In genomic region chr7:30586455-30587020, GRCm38 (mm10) we compare ENCODE assay signal across 9 mouse cellular contexts. TPM values are rescaled to one million over a fixed set of nuclear protein-coding genes. Genes with fewer than 3 reads are reported as not detected.
DNase-seq lines count a peak whose midpoint lies in the region; ATAC-seq and TF ChIP-seq lines count a peak whose summit lies in the region.
"Had no signal": no experiment of that assay in that cellular context is flagged by ENCODE, and none has a peak within 500 bp of the region (broad histone marks: within the 10 kb centered on the region; RNA-seq: fewer than 3 reads in every experiment).

No protein-coding gene starts in this region.

- no peaks in the 10 kb centered on the region for H3K9me3 ChIP-seq in kidney, postnatal 0 days (replicated peaks; ENCODE audit: low read length)
- no peaks in the 10 kb centered on the region for H3K9me3 ChIP-seq in forebrain, embryonic 13.5 days (replicated peaks)
- H3K9me3 ChIP-seq in limb, embryonic 10.5 days (replicated peaks) = no peaks in the 10 kb centered on the region
- H3K9me3 ChIP-seq in neural tube, embryonic 13.5 days = no peaks in the 10 kb centered on the region

- H3K4me1 ChIP-seq in kidney, postnatal 0 days (replicated peaks; ENCODE audit: insufficient read depth, low read length) = peaks cover 12% of the 10 kb centered on the region
- peaks cover 23% of the 10 kb centered on the region for H3K4me1 ChIP-seq in forebrain, embryonic 13.5 days
- peaks cover 26% of the 10 kb centered on the region for H3K4me1 ChIP-seq in limb, embryonic 10.5 days
- peaks cover 24% of the 10 kb centered on the region for H3K4me1 ChIP-seq in neural tube, embryonic 13.5 days (replicated peaks)

- no peak for TF ChIP-seq CTCF in kidney, postnatal 0 days (IDR thresholded peaks at IDR 0.05; ENCODE audit: low read depth)

- H3K27ac ChIP-seq in kidney, postnatal 0 days = no peak overlapping the region
- no peak overlapping the region for H3K27ac ChIP-seq in forebrain, embryonic 13.5 days
- H3K27ac ChIP-seq in limb, embryonic 10.5 days = no peak overlapping the region
- H3K27ac ChIP-seq in neural tube, embryonic 13.5 days (replicated peaks) = no peak overlapping the region

- DNase-seq in kidney, postnatal 0 days (ENCODE audit: low spot score) = no peak
- no peak for DNase-seq in kidney, adult 18-20 months
- no peak for DNase-seq in limb, embryonic 10.5 days (ENCODE audit: low spot score)
- no peak for DNase-seq in spleen, postnatal 14 days (ENCODE audit: low spot score in 2 of 2)
- DNase-seq in lung, postnatal 10 days = no peak
- DNase-seq: kidney, adult 11 months; thymus, postnatal 4 days had no signal

- no peak for ATAC-seq in kidney, postnatal 0 days (replicated peaks; ENCODE audit: low FRiP score, low read depth)
- no peak for ATAC-seq in forebrain, embryonic 13.5 days
- no peak for ATAC-seq in neural tube, embryonic 13.5 days (ENCODE audit: low read depth)

- H3K4me2 ChIP-seq in kidney, postnatal 0 days (ENCODE audit: low read length) = peak overlapping the region; percentile 91; the same call in 1 of the 2 replicates
- H3K4me2 ChIP-seq in forebrain, embryonic 13.5 days = peak overlapping the region; percentile 97
- peak overlapping the region; percentile 98 for H3K4me2 ChIP-seq in neural tube, embryonic 13.5 days

- H3K27me3 ChIP-seq in kidney, postnatal 0 days (ENCODE audit: insufficient read depth, low read length) = no peaks in the 10 kb centered on the region
- no peaks in the 10 kb centered on the region for H3K27me3 ChIP-seq in forebrain, embryonic 13.5 days
- H3K27me3 ChIP-seq in limb, embryonic 10.5 days (ENCODE audit: low read depth, poor library complexity, severe bottlenecking) = no peaks in the 10 kb centered on the region
- H3K27me3 ChIP-seq in neural tube, embryonic 13.5 days = no peaks in the 10 kb centered on the region

- H3K4me3 ChIP-seq in kidney, postnatal 0 days (replicated peaks; ENCODE audit: low read depth, low read length) = no peak overlapping the region
- H3K4me3 ChIP-seq in forebrain, embryonic 13.5 days = peak overlapping the region; percentile 97; the same call in 1 of the 2 replicates
- H3K4me3 ChIP-seq in limb, embryonic 10.5 days = peak overlapping the region; percentile 100
- H3K4me3 ChIP-seq in neural tube, embryonic 13.5 days = peak overlapping the region; percentile 99; the same call in 1 of the 2 replicates

- H3K9ac ChIP-seq in kidney, postnatal 0 days (ENCODE audit: low read depth, low read length) = no peak overlapping the region
- peak overlapping the region; percentile 99 for H3K9ac ChIP-seq in forebrain, embryonic 13.5 days
- peak overlapping the region; percentile 99 for H3K9ac ChIP-seq in neural tube, embryonic 13.5 days

- 86% methylated on average over 28 of the region's 28 CpGs for WGBS in kidney, postnatal 0 days
- 88% methylated on average over 28 of the region's 28 CpGs for WGBS in forebrain, embryonic 13.5 days
- 94% methylated on average over 28 of the region's 28 CpGs for WGBS in limb, embryonic 10.5 days
- 91% methylated on average over 28 of the region's 28 CpGs for WGBS in neural tube, embryonic 13.5 days

- H3K36me3 ChIP-seq in kidney, postnatal 0 days (ENCODE audit: insufficient read depth, low read length) = peaks cover 48% of the 10 kb centered on the region
- H3K36me3 ChIP-seq in forebrain, embryonic 13.5 days (ENCODE audit: poor library complexity, severe bottlenecking) = peaks cover 53% of the 10 kb centered on the region
- H3K36me3 ChIP-seq in limb, embryonic 10.5 days = peaks cover 57% of the 10 kb centered on the region
- peaks cover 52% of the 10 kb centered on the region for H3K36me3 ChIP-seq in neural tube, embryonic 13.5 days

RNA-seq across cellular contexts. Expression of gene Kmt2b, which starts 2.0 kb away (rescaled TPM):
- 4.9 and 5.9 TPM in 2 replicates for polyA plus RNA-seq in kidney, postnatal 0 days (2015; fragmentation: Nextera tagmentation; extraction: Ambion mirVana)
- 11.6 and 14.1 TPM in 2 replicates for polyA plus RNA-seq in forebrain, embryonic 13.5 days (2015; fragmentation: Nextera tagmentation; extraction: Ambion mirVana)
- polyA plus RNA-seq in limb, embryonic 10.5 days (2016; fragmentation: Nextera tagmentation; extraction: Ambion mirVana) = 10.2 and 10.6 TPM in 2 replicates
- polyA plus RNA-seq in neural tube, embryonic 13.5 days (2015; fragmentation: Nextera tagmentation; extraction: Ambion mirVana) = 9.0 and 9.9 TPM in 2 replicates

RNA-seq across cellular contexts. Expression of gene Zbtb32, which starts 12.2 kb away (rescaled TPM):
- 0.92 and 1.6 TPM in 2 replicates for polyA plus RNA-seq in kidney, postnatal 0 days (2015; fragmentation: Nextera tagmentation; extraction: Ambion mirVana)
- 0.34 and 0.43 TPM in 2 replicates for polyA plus RNA-seq in forebrain, embryonic 13.5 days (2015; fragmentation: Nextera tagmentation; extraction: Ambion mirVana)
- polyA plus RNA-seq in limb, embryonic 10.5 days (2016; fragmentation: Nextera tagmentation; extraction: Ambion mirVana) = 0.15 and 0.45 TPM in 2 replicates
- 0.36 and 0.50 TPM in 2 replicates for polyA plus RNA-seq in neural tube, embryonic 13.5 days (2015; fragmentation: Nextera tagmentation; extraction: Ambion mirVana)

RNA-seq across cellular contexts. Expression of gene Igflr1, which starts 21.3 kb away (rescaled TPM):
- 2.4 and 2.5 TPM in 2 replicates for polyA plus RNA-seq in kidney, postnatal 0 days (2015; fragmentation: Nextera tagmentation; extraction: Ambion mirVana)
- 7.4 and 8.2 TPM in 2 replicates for polyA plus RNA-seq in forebrain, embryonic 13.5 days (2015; fragmentation: Nextera tagmentation; extraction: Ambion mirVana)
- polyA plus RNA-seq in limb, embryonic 10.5 days (2016; fragmentation: Nextera tagmentation; extraction: Ambion mirVana) = 5.7 and 6.5 TPM in 2 replicates
- polyA plus RNA-seq in neural tube, embryonic 13.5 days (2015; fragmentation: Nextera tagmentation; extraction: Ambion mirVana) = 4.8 and 6.0 TPM in 2 replicates

RNA-seq across cellular contexts. Expression of gene Psenen, which starts 23.1 kb away (rescaled TPM):
- 190 TPM in 2 replicates for polyA plus RNA-seq in kidney, postnatal 0 days (2015; fragmentation: Nextera tagmentation; extraction: Ambion mirVana)
- polyA plus RNA-seq in forebrain, embryonic 13.5 days (2015; fragmentation: Nextera tagmentation; extraction: Ambion mirVana) = 128 and 141 TPM in 2 replicates
- 120 and 121 TPM in 2 replicates for polyA plus RNA-seq in limb, embryonic 10.5 days (2016; fragmentation: Nextera tagmentation; extraction: Ambion mirVana)
- polyA plus RNA-seq in neural tube, embryonic 13.5 days (2015; fragmentation: Nextera tagmentation; extraction: Ambion mirVana) = 126 and 147 TPM in 2 replicates

RNA-seq across cellular contexts. Expression of gene Gm49396, which starts 23.4 kb away (rescaled TPM):
- 5.0 and 7.7 TPM in 2 replicates for polyA plus RNA-seq in kidney, postnatal 0 days (2015; fragmentation: Nextera tagmentation; extraction: Ambion mirVana)
- polyA plus RNA-seq in forebrain, embryonic 13.5 days (2015; fragmentation: Nextera tagmentation; extraction: Ambion mirVana) = 20.2 and 22.5 TPM in 2 replicates
- 13.4 and 15.3 TPM in 2 replicates for polyA plus RNA-seq in limb, embryonic 10.5 days (2016; fragmentation: Nextera tagmentation; extraction: Ambion mirVana)
- 14.5 and 15.1 TPM in 2 replicates for polyA plus RNA-seq in neural tube, embryonic 13.5 days (2015; fragmentation: Nextera tagmentation; extraction: Ambion mirVana)
